Comparison of ENCODE assay signal across 18 mouse cellular contexts in genomic region chr12:107771809-107772208, GRCm38 (mm10).
"Had no signal": no experiment of that assay in that cellular context is flagged by ENCODE, and none has a peak within 500 bp of the region (broad histone marks: within the 10 kb centered on the region; RNA-seq: fewer than 3 reads in every experiment).

No protein-coding gene starts in this region.

- H3K4me2 ChIP-seq: lung, embryonic 14.5 days; midbrain, embryonic 13.5 days; midbrain, embryonic 15.5 days; neural tube, embryonic 13.5 days; neural tube, embryonic 15.5 days had no signal

- H3K4me3 ChIP-seq: midbrain, embryonic 10.5 days; midbrain, embryonic 13.5 days; midbrain, embryonic 15.5 days; myocyte; neural tube, embryonic 13.5 days; neural tube, embryonic 15.5 days had no signal

- H3K4me1 ChIP-seq: midbrain, embryonic 10.5 days; midbrain, embryonic 13.5 days; midbrain, embryonic 15.5 days; neural tube, embryonic 13.5 days; neural tube, embryonic 15.5 days had no signal

- H3K27ac ChIP-seq: midbrain, embryonic 10.5 days; midbrain, embryonic 13.5 days; midbrain, embryonic 15.5 days; neural tube, embryonic 13.5 days; neural tube, embryonic 15.5 days had no signal

- H3K36me3 ChIP-seq: midbrain, embryonic 10.5 days; midbrain, embryonic 13.5 days; midbrain, embryonic 15.5 days; neural tube, embryonic 13.5 days; neural tube, embryonic 15.5 days had no signal

- DNase-seq: lung, adult 18-20 months; lung, embryonic 14.5 days; lung, postnatal 10 days; lung, postnatal 4 days; retina, postnatal 1 day; right cerebral cortex, adult 18-20 months; right cerebral cortex, postnatal 25 days; right cerebral cortex, postnatal 4 days; spleen, adult 18-20 months; thymus, adult 18-20 months; thymus, postnatal 14 days; thymus, postnatal 4 days had no signal

- ATAC-seq: midbrain, embryonic 13.5 days; midbrain, embryonic 15.5 days had no signal

- H3K9ac ChIP-seq: lung, embryonic 14.5 days; midbrain, embryonic 13.5 days; midbrain, embryonic 15.5 days; neural tube, embryonic 13.5 days; neural tube, embryonic 15.5 days had no signal

- H3K9me3 ChIP-seq: midbrain, embryonic 15.5 days; neural tube, embryonic 13.5 days; neural tube, embryonic 15.5 days had no signal

- H3K27me3 ChIP-seq: midbrain, embryonic 13.5 days; midbrain, embryonic 15.5 days; neural tube, embryonic 13.5 days; neural tube, embryonic 15.5 days had no signal
